Mouse (Mus musculus) liver, embryonic 14.5 days (tissue): ENCODE measurements around the gene Sec22c.

ENCODE experiments used
- CTCF ChIP-seq: IDR thresholded peaks from 2 replicates; pipeline ENCODE4 v1.5.1; 2016; ENCODE audit warnings: antibody characterized with exemption, low read depth, control low read depth
- EP300 ChIP-seq: IDR thresholded peaks from 2 replicates; pipeline ENCODE4 v1.6.1; 2016; ENCODE audit warnings: antibody characterized with exemption, low read depth

DNA sequence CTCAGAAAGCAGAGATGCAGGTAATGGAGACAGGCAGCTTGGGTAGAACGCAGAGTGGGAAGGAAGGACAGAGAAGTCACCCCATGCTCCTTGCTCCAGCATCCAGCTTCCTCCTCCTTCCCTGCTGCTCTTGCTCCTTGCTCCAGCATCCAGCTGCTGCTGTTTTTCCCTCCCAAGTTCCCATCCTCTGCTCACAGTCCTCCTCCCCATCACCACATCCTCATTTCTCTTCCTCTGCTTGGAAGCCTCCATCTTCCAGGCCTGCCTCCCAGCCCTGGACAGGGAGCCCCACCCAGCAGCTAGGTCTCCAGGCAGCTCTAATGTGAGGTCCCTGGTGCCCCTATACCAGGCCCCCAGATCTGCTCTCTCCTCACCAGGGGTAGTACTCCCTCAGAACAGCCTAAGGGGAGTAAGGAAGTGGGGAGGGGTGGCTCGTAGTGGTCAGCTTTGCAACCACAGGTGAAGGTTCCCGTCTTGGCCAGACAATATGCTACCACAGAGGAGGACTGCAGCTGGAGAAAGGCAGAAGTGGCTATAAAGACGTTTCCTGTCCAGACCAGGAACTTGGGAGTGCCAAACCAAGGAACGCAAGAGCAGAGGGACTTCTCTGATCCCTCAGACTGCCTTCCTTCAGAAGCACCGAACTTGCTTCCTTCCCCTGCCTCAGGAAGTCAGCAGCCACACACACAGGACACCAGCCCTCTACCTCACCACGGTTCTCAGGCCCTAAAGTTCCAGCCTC, 69.3 kb downstream of the Sec22c start:
- TF ChIP-seq EP300 (no peak), CTCF (no peak)
